Mouse (Mus musculus) embryo, embryonic 10 days (tissue): ENCODE measurements at regions not wholly inside any gene's neighbourhood (a gene's known extent, or its start where the extent isn't known, plus 50 kb on each side); places are given as distances from the start of the nearest gene placed in this dataset.

Experiments
- DNase-seq: peaks from one replicate; pipeline ENCODE4 v3.0.0-alpha.2; 2015; ENCODE audit warnings: low spot score

- DNase-seq = no peak
Measured at GRCm38 (mm10) chr9:120765292-120765691, 163.7 kb upstream of the Ctnnb1 start.

GRCm38 (mm10) chr9:120766881-120767280, 162.1 kb upstream of the Ctnnb1 start:
- no peak for DNase-seq

GRCm38 (mm10) chr9:120767396-120767795, 161.6 kb upstream of the Ctnnb1 start:
- no peak for DNase-seq

GRCm38 (mm10) chr9:120769056-120769455, 160.0 kb upstream of the Ctnnb1 start:
- no peak for DNase-seq

GRCm38 (mm10) chr9:120769679-120770078, 159.3 kb upstream of the Ctnnb1 start:
- peak; percentile 48 for DNase-seq

- DNase-seq = peak; percentile 35
Measured at GRCm38 (mm10) chr9:120770886-120771285, 158.1 kb upstream of the Ctnnb1 start.

GRCm38 (mm10) chr9:120771896-120772530, 157.0 kb upstream of the Ctnnb1 start:
- DNase-seq = no peak

GRCm38 (mm10) chr9:120774251-120774650, 154.8 kb upstream of the Ctnnb1 start:
- no peak for DNase-seq

GRCm38 (mm10) chr9:120774772-120775171, 154.2 kb upstream of the Ctnnb1 start:
- DNase-seq = no peak

GRCm38 (mm10) chr9:120775721-120776120, 153.3 kb upstream of the Ctnnb1 start:
- no peak for DNase-seq

GRCm38 (mm10) chr9:120776456-120777001, 152.5 kb upstream of the Ctnnb1 start:
- no peak for DNase-seq

GRCm38 (mm10) chr9:120777016-120777415, 152.0 kb upstream of the Ctnnb1 start:
- no peak for DNase-seq

- DNase-seq = no peak
Measured at GRCm38 (mm10) chr9:120777501-120777900, 151.5 kb upstream of the Ctnnb1 start.

GRCm38 (mm10) chr9:120778423-120778822, 150.6 kb upstream of the Ctnnb1 start:
- DNase-seq = no peak

GRCm38 (mm10) chr9:120794210-120794609, 134.8 kb upstream of the Ctnnb1 start:
- no peak for DNase-seq

GRCm38 (mm10) chr9:120796111-120796880, 132.7 kb upstream of the Ctnnb1 start:
- no peak for DNase-seq

- DNase-seq = no peak
Measured at GRCm38 (mm10) chr9:120797996-120798663, 130.9 kb upstream of the Ctnnb1 start.

GRCm38 (mm10) chr9:120798901-120799300, 130.1 kb upstream of the Ctnnb1 start:
- DNase-seq = no peak

- DNase-seq = no peak
Measured at GRCm38 (mm10) chr9:120802646-120803045, 126.4 kb upstream of the Ctnnb1 start.

- DNase-seq = no peak
Measured at GRCm38 (mm10) chr9:120804760-120805294, 124.2 kb upstream of the Ctnnb1 start.

- DNase-seq = no peak
Measured at GRCm38 (mm10) chr9:120808741-120809425, 120.1 kb upstream of the Ctnnb1 start.

- no peak for DNase-seq
Measured at GRCm38 (mm10) chr9:120811522-120811921, 117.5 kb upstream of the Ctnnb1 start.
